Mouse (Mus musculus) E14TG2a.4 (cell line): ENCODE data around the gene Cenpi.
"Not testable (repeated sequence)": the region's sequence is repeated elsewhere in the genome, so short reads cannot be mapped to it uniquely, and the experiment has no call there.

Experiments
- H3K27me3 ChIP-seq: 2 replicates; pipeline ENCODE4 v1.6.1; 2014; ENCODE audit warnings: low read length, control low read depth; ENCODE audit not compliant: insufficient read depth
- H3K36me3 ChIP-seq: 2 replicates; pipeline ENCODE4 v1.6.1; 2014; ENCODE audit warnings: low read length, control low read depth; ENCODE audit not compliant: insufficient read depth
- H3K4me1 ChIP-seq: replicated peaks from 2 replicates; pipeline ENCODE4 v1.6.1; 2014; ENCODE audit warnings: low read depth, low read length, control low read depth
- H3K4me3 ChIP-seq: replicated peaks from 2 replicates; pipeline ENCODE4 v1.5.1; 2014; ENCODE audit warnings: mild to moderate bottlenecking, low read length
- H3K9me3 ChIP-seq: 2 replicates; pipeline ENCODE4 v1.6.1; 2014; ENCODE audit warnings: low read length, control low read depth
- CTCF ChIP-seq: conservative IDR thresholded peaks from 2 replicates; pipeline ENCODE4 v1.5.1; 2014; ENCODE audit warnings: low read length
- NANOG ChIP-seq: IDR thresholded peaks from 2 replicates; pipeline ENCODE4 v1.6.1; 2014; ENCODE audit warnings: borderline replicate concordance, low read length, mixed read lengths
- POU5F1 ChIP-seq: IDR thresholded peaks from 2 replicates; pipeline ENCODE4 v1.6.1; 2014; ENCODE audit warnings: low read length, borderline replicate concordance

Cenpi gene

DNA sequence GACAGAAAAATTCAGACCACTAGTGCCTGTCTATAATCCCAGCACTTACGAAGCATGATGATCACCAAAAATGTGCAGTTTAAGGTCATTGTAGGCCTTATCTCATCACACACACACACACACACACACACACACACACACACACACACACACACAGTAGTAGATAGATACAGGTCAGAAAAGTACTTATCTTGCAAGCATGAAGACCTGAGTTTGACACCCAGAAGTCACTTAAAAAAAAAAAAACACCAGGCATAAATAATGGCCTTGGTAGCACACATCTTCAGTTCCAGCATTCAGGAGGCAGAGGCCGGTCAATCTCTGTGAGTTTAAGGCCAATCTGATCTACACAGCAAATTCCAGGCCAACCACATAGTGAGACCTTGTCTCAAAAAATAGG is 20.6 kb upstream of the Cenpi start:
- Histone ChIP-seq H3K27me3 (no peaks in the 10 kb centered on the region; the same call in 1 of the 2 replicates), H3K4me1 (no peaks in the 10 kb centered on the region), H3K4me3 (no peak overlapping the region), H3K9me3 (no peaks in the 10 kb centered on the region), H3K36me3 (no peaks in the 10 kb centered on the region)
- TF ChIP-seq NANOG (no peak), CTCF (no peak), POU5F1 (no peak)

GRCm38 (mm10) chrX:134296301-134296700 is 11.6 kb upstream of the Cenpi start:
- Histone ChIP-seq H3K4me3 (peak overlapping the region; percentile 39), H3K27me3 (peaks cover 34% of the 10 kb centered on the region), H3K36me3 (no peaks in the 10 kb centered on the region), H3K9me3 (no peaks in the 10 kb centered on the region), H3K4me1 (peaks cover 21% of the 10 kb centered on the region)
- TF ChIP-seq NANOG, result no peak
- TF ChIP-seq POU5F1, result no peak
- no peak for TF ChIP-seq CTCF

- Histone ChIP-seq H3K9me3 (no peaks in the 10 kb centered on the region), H3K4me3 (peak overlapping the region; percentile 39), H3K36me3 (no peaks in the 10 kb centered on the region), H3K4me1 (peaks cover 21% of the 10 kb centered on the region), H3K27me3 (peaks cover 34% of the 10 kb centered on the region)
- TF ChIP-seq POU5F1, result no peak
- TF ChIP-seq CTCF, result no peak
- no peak for TF ChIP-seq NANOG
Observed at GRCm38 (mm10) chrX:134296737-134297136, 11.1 kb upstream of the Cenpi start.

- peaks cover 34% of the 10 kb centered on the region for H3K27me3 ChIP-seq
- TF ChIP-seq NANOG, result no peak
- H3K4me3 ChIP-seq, result peak overlapping the region; percentile 39; the same call in 1 of the 2 replicates
- H3K36me3 ChIP-seq, result no peaks in the 10 kb centered on the region
- H3K4me1 ChIP-seq, result peaks cover 21% of the 10 kb centered on the region
- no peaks in the 10 kb centered on the region for H3K9me3 ChIP-seq
Observed at GRCm38 (mm10) chrX:134297195-134297594, 10.7 kb upstream of the Cenpi start.

- TF ChIP-seq CTCF (no peak), POU5F1 (no peak), NANOG (no peak)
Observed at GRCm38 (mm10) chrX:134300219-134300618, 7.7 kb upstream of the Cenpi start.

DNA sequence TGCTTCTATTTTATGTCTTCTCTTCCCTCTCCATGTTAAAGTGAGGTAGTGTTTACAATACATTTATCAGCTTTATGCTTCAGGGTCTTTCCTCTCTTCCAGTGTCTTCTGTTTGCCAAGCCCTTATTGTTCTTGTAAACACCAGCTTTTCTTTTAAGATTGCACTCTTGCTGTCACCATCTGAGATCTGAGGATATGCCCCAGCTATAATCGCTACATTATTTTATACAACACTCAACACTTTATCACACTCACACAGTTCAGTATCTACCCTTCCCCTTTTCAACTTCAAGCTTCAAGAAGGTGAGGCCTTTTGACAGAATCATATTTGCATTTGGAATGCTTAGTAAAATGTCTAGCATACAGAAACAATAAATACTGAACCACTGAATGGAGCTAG is 4.6 kb upstream of the Cenpi start:
- no peaks in the 10 kb centered on the region for H3K9me3 ChIP-seq
- H3K36me3 ChIP-seq, result no peaks in the 10 kb centered on the region
- TF ChIP-seq CTCF, result no peak
- no peak for TF ChIP-seq NANOG
- no peak for TF ChIP-seq POU5F1
- H3K4me1 ChIP-seq, result peaks cover 23% of the 10 kb centered on the region
- no peak overlapping the region for H3K4me3 ChIP-seq
- no peaks in the 10 kb centered on the region for H3K27me3 ChIP-seq

More at GRCm38 (mm10) chrX:134300219-134300618, 7.7 kb upstream of the Cenpi start:
- H3K9me3 ChIP-seq, result no peaks in the 10 kb centered on the region
- H3K4me3 ChIP-seq, result no peak overlapping the region
- no peaks in the 10 kb centered on the region for H3K36me3 ChIP-seq
- peaks cover 18% of the 10 kb centered on the region for H3K27me3 ChIP-seq
- peaks cover 31% of the 10 kb centered on the region for H3K4me1 ChIP-seq

GRCm38 (mm10) chrX:134308275-134308634 is 371 bp downstream of the Cenpi start:
- no peaks in the 10 kb centered on the region for H3K9me3 ChIP-seq
- no peaks in the 10 kb centered on the region for H3K27me3 ChIP-seq
- H3K36me3 ChIP-seq, result peaks cover 37% of the 10 kb centered on the region
- TF ChIP-seq NANOG, result no peak
- TF ChIP-seq POU5F1, result no peak
- no peak for TF ChIP-seq CTCF
- peaks cover 29% of the 10 kb centered on the region for H3K4me1 ChIP-seq
- peak overlapping the region; percentile 78 for H3K4me3 ChIP-seq

- not testable (repeated sequence) for H3K9me3 ChIP-seq, H3K4me3 ChIP-seq, H3K27me3 ChIP-seq
- Histone ChIP-seq H3K36me3 (peaks cover 59% of the 10 kb centered on the region), H3K4me1 (peaks cover 11% of the 10 kb centered on the region)
Observed at GRCm38 (mm10) chrX:134311193-134311592, 3.3 kb downstream of the Cenpi start.

DNA sequence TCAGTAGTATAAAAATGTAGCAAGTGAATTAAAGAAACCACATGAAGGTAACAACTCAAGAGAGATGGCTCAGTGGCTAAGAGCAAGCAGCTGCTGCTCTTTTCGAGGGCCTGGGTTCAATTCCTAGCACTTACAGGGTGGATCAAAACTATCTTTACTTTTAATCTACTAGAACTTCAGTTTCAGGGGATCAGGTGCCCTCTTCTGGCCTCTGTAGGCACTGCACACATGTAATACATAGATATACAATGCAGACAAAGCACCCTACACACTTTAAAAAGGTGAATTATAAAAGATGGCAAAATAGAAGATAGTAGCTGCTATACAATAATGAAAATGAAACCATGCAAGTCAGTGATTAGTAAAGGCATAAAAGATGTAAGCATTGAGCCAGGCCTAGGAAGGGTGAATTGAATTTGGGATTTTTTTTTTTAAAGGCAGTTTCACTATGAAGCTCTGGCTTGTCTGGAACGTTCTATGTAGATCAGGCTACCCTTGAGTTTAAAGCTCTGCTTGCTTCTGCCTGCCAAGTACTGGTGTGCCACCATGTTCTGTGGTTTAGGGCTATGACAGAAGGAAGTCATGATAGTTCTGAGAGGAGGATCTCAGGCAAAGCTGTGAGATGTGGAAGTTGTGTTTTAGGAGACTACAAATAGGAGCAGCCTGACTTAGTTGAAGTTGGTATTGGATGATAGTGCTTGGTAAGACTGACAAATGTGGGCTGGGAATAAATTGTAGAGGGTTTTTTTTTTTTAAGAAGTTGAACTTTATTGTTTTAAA is 11.5 kb downstream of the Cenpi start:
- H3K36me3 ChIP-seq, result peaks cover 78% of the 10 kb centered on the region
- H3K9me3 ChIP-seq, result no peaks in the 10 kb centered on the region
- no peaks in the 10 kb centered on the region for H3K4me1 ChIP-seq
- no peak for TF ChIP-seq POU5F1
- no peak for TF ChIP-seq NANOG
- peak; percentile 31; the same call in 1 of the 2 replicates for TF ChIP-seq CTCF
- H3K27me3 ChIP-seq, result no peaks in the 10 kb centered on the region
- no peak overlapping the region for H3K4me3 ChIP-seq
